Mouse (Mus musculus) limb, embryonic 11.5 days (tissue): ENCODE measurements around the gene Apba2. TPM values are rescaled to one million over a fixed set of nuclear protein-coding genes. Genes with fewer than 3 reads are reported as not detected.

Source experiments
- ATAC-seq: fragments of 200-750 bp; cut with Nextera tagmentation; 2 replicates; pipeline ENCODE4 v1.8.0; 2017; ENCODE audit warnings: low read depth; ENCODE audit not compliant: insufficient number of reproducible peaks, low FRiP score, low TSS enrichment
- DNase-seq: peaks from one replicate; pipeline ENCODE4 v3.0.0-alpha.2; 2015; ENCODE audit warnings: low spot score
- H3K27ac ChIP-seq: fragments of 300-500 bp; sonication (generic); replicated peaks from 2 replicates; pipeline ENCODE4 v1.5.1; 2014; ENCODE audit warnings: low read depth, mild to moderate bottlenecking, low read length
- H3K27me3 ChIP-seq: fragments of 300-500 bp; sonication (generic); 2 replicates; pipeline ENCODE4 v1.6.1; 2014; ENCODE audit warnings: mild to moderate bottlenecking, low read length, mixed read lengths; ENCODE audit not compliant: control insufficient read depth, insufficient read depth
- H3K36me3 ChIP-seq: fragments of 300-500 bp; sonication (generic); 2 replicates; pipeline ENCODE4 v1.6.1; 2014; ENCODE audit warnings: mild to moderate bottlenecking, low read length, moderate library complexity, mixed read lengths; ENCODE audit not compliant: control insufficient read depth, insufficient read depth
- H3K4me1 ChIP-seq: fragments of 300-500 bp; sonication (generic); 2 replicates; pipeline ENCODE4 v1.6.1; 2014; ENCODE audit warnings: low read length, mixed read lengths; ENCODE audit not compliant: control insufficient read depth, insufficient read depth
- H3K4me2 ChIP-seq: fragments of 300-500 bp; sonication (generic); 2 replicates; pipeline ENCODE4 v1.6.1; 2014; ENCODE audit warnings: low read depth, mild to moderate bottlenecking, moderate library complexity; ENCODE audit not compliant: severe bottlenecking
- H3K4me3 ChIP-seq: fragments of 300-500 bp; sonication (generic); 2 replicates; pipeline ENCODE4 v1.5.1; 2014; ENCODE audit warnings: low read depth, low read length
- H3K9ac ChIP-seq: fragments of 300-500 bp; sonication (generic); 2 replicates; pipeline ENCODE4 v1.6.1; 2014; ENCODE audit warnings: mild to moderate bottlenecking, low read length
- H3K9me3 ChIP-seq: fragments of 300-500 bp; sonication (generic); 2 replicates; pipeline ENCODE4 v1.6.1; 2016; ENCODE audit warnings: low read length; ENCODE audit not compliant: control insufficient read depth
- WGBS: fragments of 180-500 bp; shearing (Covaris S2); extraction: QIAGEN DNeasy Blood & Tissue Kit; methylation state at CpG from one replicate; pipeline ENCODE4 v1.1.7; 2014; 5-methylcytosine and 5-hydroxymethylcytosine counted together
- polyA plus RNA-seq: library from polyadenylated mRNA; unstranded; fragments of >200 nt; fragmentation: Nextera tagmentation; extraction: Ambion mirVana; gene quantifications from 2 replicates; pipeline ENCODE4 v1.2.1, GENCODE M21; 2014

Apba2 gene
- polyA plus RNA-seq, 1 experiment from 2014 or later = 6.3 TPM

GRCm38 (mm10) chr7:64743610-64744009, 242.1 kb downstream of the Apba2 start:
- DNase-seq = no peak
- 90% methylated on average over 7 of the region's 7 CpGs for WGBS

DNA sequence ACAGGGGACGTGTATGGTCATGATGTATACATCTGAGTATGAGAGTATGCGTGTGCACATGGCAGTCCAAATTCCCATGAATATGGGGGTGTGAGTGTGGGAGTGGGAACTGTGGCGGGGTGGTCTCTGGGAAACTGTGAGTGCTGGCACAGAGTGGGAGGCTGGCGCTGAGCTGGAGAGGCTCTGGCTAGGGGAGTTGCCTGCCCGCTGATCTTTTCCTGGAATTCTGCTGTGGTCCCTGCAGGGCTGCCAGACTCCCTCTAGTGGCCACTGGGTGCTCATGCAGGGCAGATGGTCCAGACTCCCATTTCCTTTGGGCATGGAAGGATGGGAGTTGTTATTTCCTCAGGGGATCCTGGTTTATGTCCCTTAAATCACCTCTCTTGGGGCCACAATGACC, 250.0 kb downstream of the Apba2 start:
- no peaks in the 10 kb centered on the region for H3K9me3 ChIP-seq
- H3K27ac ChIP-seq = no peak overlapping the region
- WGBS = 37% methylated on average over 5 of the region's 5 CpGs
- no peak overlapping the region for H3K4me3 ChIP-seq
- no peak overlapping the region for H3K9ac ChIP-seq
- no peaks in the 10 kb centered on the region for H3K27me3 ChIP-seq
- H3K4me1 ChIP-seq = no peaks in the 10 kb centered on the region
- peak; percentile 81 for DNase-seq
- ATAC-seq = 0 out of 2 replicates have a peak, but pooled peaks have one; percentile 36
- no peak overlapping the region for H3K4me2 ChIP-seq
- no peaks in the 10 kb centered on the region for H3K36me3 ChIP-seq

More at GRCm38 (mm10) chr7:64743610-64744009, 242.1 kb downstream of the Apba2 start:
- no peak overlapping the region for H3K4me2 ChIP-seq
- H3K4me1 ChIP-seq = no peaks in the 10 kb centered on the region
- no peaks in the 10 kb centered on the region for H3K27me3 ChIP-seq
- no peak overlapping the region for H3K27ac ChIP-seq
- H3K9me3 ChIP-seq = no peaks in the 10 kb centered on the region
- no peaks in the 10 kb centered on the region for H3K36me3 ChIP-seq
- no peak overlapping the region for H3K9ac ChIP-seq
- no peak overlapping the region for H3K4me3 ChIP-seq
- no peak for ATAC-seq

DNA sequence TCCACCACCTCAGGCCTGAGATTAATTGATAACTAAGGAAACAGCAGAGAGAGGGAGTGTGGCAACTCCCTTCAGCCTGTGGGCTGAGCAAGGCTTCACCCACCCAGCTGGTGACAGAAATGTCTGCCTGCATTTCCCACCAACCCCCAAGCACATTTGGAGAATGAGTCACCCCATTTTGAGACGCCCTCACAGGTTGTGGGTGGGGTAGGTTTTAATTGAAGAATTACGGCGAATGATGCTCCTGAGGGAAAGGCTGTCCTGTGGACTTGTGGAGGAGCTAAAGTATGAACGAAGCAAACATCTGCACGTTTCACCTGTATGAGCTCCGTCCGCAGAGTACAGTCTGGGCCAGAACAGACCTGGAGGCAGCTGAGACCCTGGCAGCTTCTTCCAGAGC, 250.6 kb downstream of the Apba2 start:
- no peaks in the 10 kb centered on the region for H3K4me1 ChIP-seq
- no peaks in the 10 kb centered on the region for H3K27me3 ChIP-seq
- no peaks in the 10 kb centered on the region for H3K9me3 ChIP-seq
- H3K27ac ChIP-seq = no peak overlapping the region
- H3K9ac ChIP-seq = no peak overlapping the region
- 97% methylated on average over 7 of the region's 7 CpGs for WGBS
- H3K36me3 ChIP-seq = no peaks in the 10 kb centered on the region
- ATAC-seq (no peak), DNase-seq (no peak)
- H3K4me2 ChIP-seq = no peak overlapping the region
- H3K4me3 ChIP-seq = no peak overlapping the region

DNA sequence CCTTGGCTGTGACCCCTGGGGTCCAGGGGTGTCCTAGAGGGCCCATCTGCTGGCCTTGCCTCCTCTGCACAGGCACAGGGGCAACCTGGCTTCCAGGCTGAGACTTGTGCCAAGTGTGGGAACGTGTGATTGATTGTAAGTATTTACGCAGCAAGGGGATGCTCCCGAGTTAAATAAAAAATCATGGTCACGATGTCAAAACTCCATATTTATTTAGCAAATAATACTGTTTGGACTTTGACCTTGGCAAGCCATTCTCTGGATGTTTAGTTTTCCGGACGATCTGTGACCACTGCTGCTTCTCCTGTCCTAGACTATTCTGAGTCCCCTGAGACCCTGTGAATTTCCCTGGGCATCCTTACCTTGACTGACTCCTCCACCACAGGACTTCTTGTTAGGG, 252.2 kb downstream of the Apba2 start:
- Histone ChIP-seq H3K4me1 (no peaks in the 10 kb centered on the region), H3K9ac (no peak overlapping the region), H3K4me3 (no peak overlapping the region), H3K9me3 (no peaks in the 10 kb centered on the region), H3K36me3 (no peaks in the 10 kb centered on the region), H3K27me3 (no peaks in the 10 kb centered on the region), H3K27ac (no peak overlapping the region), H3K4me2 (no peak overlapping the region)
- 78% methylated on average over 6 of the region's 6 CpGs for WGBS
- DNase-seq (no peak), ATAC-seq (no peak)

GRCm38 (mm10) chr7:64754161-64754560, 252.7 kb downstream of the Apba2 start:
- H3K27ac ChIP-seq = no peak overlapping the region
- H3K4me1 ChIP-seq = no peaks in the 10 kb centered on the region
- H3K27me3 ChIP-seq = no peaks in the 10 kb centered on the region
- H3K4me3 ChIP-seq = no peak overlapping the region
- no peak overlapping the region for H3K4me2 ChIP-seq
- no peaks in the 10 kb centered on the region for H3K36me3 ChIP-seq
- ATAC-seq = no peak
- 74% methylated on average over 7 of the region's 7 CpGs for WGBS
- no peak overlapping the region for H3K9ac ChIP-seq
- H3K9me3 ChIP-seq = no peaks in the 10 kb centered on the region
- DNase-seq = no peak

DNA sequence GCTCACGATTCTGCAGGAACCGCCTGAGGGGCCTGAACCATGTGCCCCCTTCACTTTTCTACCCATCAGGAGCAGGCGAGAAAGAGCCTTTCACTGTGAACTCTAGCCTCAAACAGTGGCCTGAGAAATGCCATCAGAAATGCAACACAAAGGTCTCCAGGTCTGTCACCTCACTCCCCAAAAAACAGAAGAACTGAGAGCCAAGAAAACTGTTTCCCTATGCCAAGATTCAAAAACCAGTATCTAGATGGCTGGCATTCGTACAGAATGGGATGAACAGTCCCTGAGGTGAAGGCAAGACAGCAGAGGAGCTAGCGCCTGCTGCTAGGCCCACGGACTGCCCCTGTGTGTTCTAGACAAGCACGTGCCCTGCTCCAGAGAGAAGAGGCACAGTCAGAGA, 253.6 kb downstream of the Apba2 start:
- no peak overlapping the region for H3K4me3 ChIP-seq
- no peaks in the 10 kb centered on the region for H3K27me3 ChIP-seq
- DNase-seq = no peak
- no peaks in the 10 kb centered on the region for H3K9me3 ChIP-seq
- ATAC-seq = no peak
- no peak overlapping the region for H3K27ac ChIP-seq
- 88% methylated on average over 7 of the region's 7 CpGs for WGBS
- H3K9ac ChIP-seq = no peak overlapping the region
- no peaks in the 10 kb centered on the region for H3K36me3 ChIP-seq
- no peak overlapping the region for H3K4me2 ChIP-seq
- H3K4me1 ChIP-seq = no peaks in the 10 kb centered on the region

GRCm38 (mm10) chr7:64765595-64765994, 264.1 kb downstream of the Apba2 start:
- Histone ChIP-seq H3K27ac (no peak overlapping the region), H3K9me3 (no peaks in the 10 kb centered on the region), H3K36me3 (no peaks in the 10 kb centered on the region), H3K9ac (no peak overlapping the region), H3K4me2 (no peak overlapping the region), H3K4me3 (no peak overlapping the region), H3K27me3 (no peaks in the 10 kb centered on the region), H3K4me1 (0 out of 2 replicates have a peak, but pooled peaks cover 3% of the 10 kb centered on the region)
- ATAC-seq (no peak), DNase-seq (no peak)
- 85% methylated on average over 3 of the region's 3 CpGs for WGBS

GRCm38 (mm10) chr7:64769768-64770167, 268.3 kb downstream of the Apba2 start:
- no peaks in the 10 kb centered on the region for H3K36me3 ChIP-seq
- H3K9me3 ChIP-seq = no peaks in the 10 kb centered on the region
- WGBS = 49% methylated on average over 7 of the region's 7 CpGs
- no peak overlapping the region for H3K4me2 ChIP-seq
- H3K9ac ChIP-seq = no peak overlapping the region
- 0 out of 2 replicates have a peak, but pooled peaks cover 3% of the 10 kb centered on the region for H3K4me1 ChIP-seq
- H3K27me3 ChIP-seq = no peaks in the 10 kb centered on the region
- no peak overlapping the region for H3K27ac ChIP-seq
- no peak overlapping the region for H3K4me3 ChIP-seq
- no peak for DNase-seq
- no peak for ATAC-seq

DNA sequence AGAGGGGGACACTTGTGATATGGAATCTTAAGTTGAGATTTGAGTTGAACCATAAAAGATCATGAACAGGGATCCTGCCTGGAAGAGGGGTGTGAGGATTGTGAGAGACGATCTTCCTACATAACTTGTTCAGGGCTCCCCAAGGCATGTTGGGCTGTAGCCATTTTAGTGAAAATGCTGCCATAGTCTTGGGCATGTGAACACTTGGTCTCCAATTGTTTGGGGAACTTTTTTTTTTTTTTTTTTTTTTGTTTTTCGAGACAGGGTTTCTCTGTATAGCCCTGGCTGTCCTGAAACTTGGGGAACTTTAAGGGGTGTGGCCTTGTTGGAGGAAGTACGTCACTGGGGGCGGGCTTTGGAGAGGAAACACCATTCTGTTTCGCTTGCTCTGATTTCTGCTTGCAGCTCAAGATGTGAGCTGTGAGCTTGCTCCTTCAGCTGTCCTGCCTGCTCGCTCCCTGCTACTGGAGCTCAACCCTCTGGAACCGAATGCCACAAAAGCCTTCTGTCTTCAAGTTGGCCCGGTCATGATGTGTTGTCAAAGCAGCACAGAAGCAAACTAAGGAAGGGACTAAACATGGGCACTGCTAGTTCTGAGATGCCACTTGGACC, 269.4 kb downstream of the Apba2 start:
- Histone ChIP-seq H3K9ac (no peak overlapping the region), H3K27me3 (no peaks in the 10 kb centered on the region), H3K4me1 (0 out of 2 replicates have a peak, but pooled peaks cover 3% of the 10 kb centered on the region), H3K27ac (no peak overlapping the region), H3K4me2 (no peak overlapping the region), H3K9me3 (no peaks in the 10 kb centered on the region), H3K36me3 (no peaks in the 10 kb centered on the region), H3K4me3 (no peak overlapping the region)
- ATAC-seq (no peak), DNase-seq (peak; percentile 25)
- WGBS = 84% methylated on average over 8 of the region's 8 CpGs
